Mouse (Mus musculus) olfactory bulb, adult 2 months (tissue): ENCODE results near the gene Zfp846.

Source experiments
- CTCF ChIP-seq: fragments of 200-500 bp; IDR thresholded peaks from 2 replicates; pipeline ENCODE4 v1.5.1; 2012; ENCODE audit warnings: low read depth, mild to moderate bottlenecking, low read length, moderate library complexity; ENCODE audit not compliant: insufficient read depth
- POLR2A ChIP-seq: fragments of 200-500 bp; IDR thresholded peaks from 2 replicates; pipeline ENCODE4 v1.6.1; 2012; ENCODE audit warnings: mild to moderate bottlenecking, low read depth, low read length, moderate library complexity; ENCODE audit not compliant: insufficient read depth

- TF ChIP-seq POLR2A (no peak), CTCF (no peak)
Measured at GRCm38 (mm10) chr9:20631332-20631731, 50.2 kb downstream of the Zfp846 start.
